Mouse (Mus musculus): ENCODE data around the gene Tomm40l. TPM values are rescaled to one million over a fixed set of nuclear protein-coding genes. Genes with fewer than 3 reads are reported as not detected.

The Tomm40l gene
- polyA plus RNA-seq, 1 experiment: 85.5 TPM

DNA sequence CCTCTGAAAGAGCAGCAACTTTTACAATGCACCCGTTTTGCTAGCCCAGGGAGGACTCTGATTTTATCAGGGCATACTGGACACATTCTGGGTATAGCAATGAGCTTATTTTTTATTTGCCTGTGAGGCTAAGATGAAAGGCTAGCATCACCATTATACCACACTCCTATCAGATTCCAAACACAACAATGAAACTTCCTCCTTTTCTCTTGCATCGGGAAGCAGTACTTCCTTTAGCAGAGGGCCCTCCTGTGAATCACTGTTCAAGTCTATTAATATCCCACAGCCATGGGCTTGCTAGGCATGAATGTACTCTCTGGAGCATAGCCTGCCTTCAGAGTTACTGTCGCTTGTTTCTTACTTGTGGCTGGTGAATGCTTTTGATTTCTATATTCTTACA lies 51.2 kb downstream of the Tomm40l start:
- no peak overlapping the region for H3K4me3 ChIP-seq (replicated peaks; ENCODE audit: insufficient read depth, low read depth, low read length)
- 46% methylated on average over 3 of the region's 3 CpGs for WGBS
- no peak for DNase-seq
- no peaks in the 10 kb centered on the region for H3K27me3 ChIP-seq (ENCODE audit: control insufficient read depth, insufficient read depth, low read length)
- H3K4me1 ChIP-seq (ENCODE audit: control insufficient read depth, insufficient read depth, low read length): no peaks in the 10 kb centered on the region
- no peak for TF ChIP-seq POLR2A (IDR thresholded peaks at IDR 0.05; ENCODE audit: borderline replicate concordance, insufficient read depth, low read length)
- no peak for TF ChIP-seq CTCF (IDR thresholded peaks at IDR 0.05; ENCODE audit: borderline replicate concordance, insufficient read depth, low read depth, low read length)
- no peak overlapping the region for H3K27ac ChIP-seq (ENCODE audit: insufficient read depth, low read length)

DNA sequence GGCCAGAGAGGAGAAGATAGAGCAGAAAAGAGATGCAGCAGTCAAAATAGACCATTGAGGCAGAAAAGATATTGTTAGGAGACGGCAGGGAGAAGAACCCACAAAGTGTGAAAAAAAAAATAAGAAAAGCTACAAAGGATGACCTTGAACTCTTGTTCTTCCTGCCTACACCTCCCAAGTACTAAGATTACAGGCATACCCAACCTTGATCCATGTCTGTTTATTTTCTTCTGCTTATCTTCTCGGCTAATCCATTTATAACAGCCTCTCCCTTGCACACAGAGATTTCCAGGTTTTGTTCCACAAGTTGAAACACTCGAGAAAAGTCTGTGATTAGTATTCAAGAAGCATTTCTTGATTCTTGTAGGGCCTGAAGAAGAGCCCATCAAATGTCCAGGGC lies 52.4 kb downstream of the Tomm40l start:
- 66% methylated on average over 3 of the region's 3 CpGs for WGBS
- H3K4me1 ChIP-seq (ENCODE audit: control insufficient read depth, insufficient read depth, low read length): no peaks in the 10 kb centered on the region
- H3K4me3 ChIP-seq (replicated peaks; ENCODE audit: insufficient read depth, low read depth, low read length): no peak overlapping the region
- no peaks in the 10 kb centered on the region for H3K27me3 ChIP-seq (ENCODE audit: control insufficient read depth, insufficient read depth, low read length)
- TF ChIP-seq CTCF (IDR thresholded peaks at IDR 0.05; ENCODE audit: borderline replicate concordance, insufficient read depth, low read depth, low read length) (no peak), POLR2A (IDR thresholded peaks at IDR 0.05; ENCODE audit: borderline replicate concordance, insufficient read depth, low read length) (no peak)
- DNase-seq: no peak
- H3K27ac ChIP-seq (ENCODE audit: insufficient read depth, low read length): no peak overlapping the region

DNA sequence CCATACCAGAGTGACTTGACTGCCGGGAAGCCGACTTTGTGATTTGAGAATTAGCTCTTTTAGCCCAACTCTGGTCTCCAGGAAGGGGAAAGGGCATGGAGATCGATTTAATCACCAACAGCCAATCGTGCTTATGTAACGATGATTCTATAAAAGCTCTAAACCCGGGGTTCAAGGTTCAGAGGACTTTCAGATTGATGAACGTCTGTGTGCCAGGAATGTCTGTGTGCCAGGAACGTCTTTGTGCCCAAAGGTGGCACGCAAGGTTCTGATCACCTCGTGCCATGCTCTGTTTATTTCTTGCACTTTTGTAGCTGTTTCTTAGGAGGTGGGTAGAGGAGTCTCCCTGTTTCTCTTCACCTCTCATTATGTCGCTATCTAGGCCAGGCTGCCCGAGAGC lies 53.4 kb downstream of the Tomm40l start:
- TF ChIP-seq POLR2A (IDR thresholded peaks at IDR 0.05; ENCODE audit: borderline replicate concordance, insufficient read depth, low read length): no peak
- no peak for TF ChIP-seq CTCF (IDR thresholded peaks at IDR 0.05; ENCODE audit: borderline replicate concordance, insufficient read depth, low read depth, low read length)
- no peak overlapping the region for H3K4me3 ChIP-seq (replicated peaks; ENCODE audit: insufficient read depth, low read depth, low read length)
- H3K4me1 ChIP-seq (ENCODE audit: control insufficient read depth, insufficient read depth, low read length): no peaks in the 10 kb centered on the region
- no peaks in the 10 kb centered on the region for H3K27me3 ChIP-seq (ENCODE audit: control insufficient read depth, insufficient read depth, low read length)
- no peak overlapping the region for H3K27ac ChIP-seq (ENCODE audit: insufficient read depth, low read length)
- WGBS: 81% methylated on average over 12 of the region's 12 CpGs
- DNase-seq: no peak

Other genes starting within 250 kb of the Tomm40l start
- 2.0 and 2.4 TPM in 2 replicates for gene Fcgr2b, start 246.0 kb downstream of the Tomm40l start, polyA plus RNA-seq (2012; rRNA removed)
- 0.18 and 0.22 TPM in 2 replicates for gene Fcgr4, start 203.6 kb downstream of the Tomm40l start, polyA plus RNA-seq (2012; rRNA removed)
- 5.2 and 6.0 TPM in 2 replicates for gene Fcgr3, start 157.6 kb downstream of the Tomm40l start, polyA plus RNA-seq (2012; rRNA removed)
- gene Cfap126, start 108.6 kb downstream of the Tomm40l start, polyA plus RNA-seq (2012; rRNA removed): 5.6 and 8.0 TPM in 2 replicates
- gene Sdhc, start 71.9 kb downstream of the Tomm40l start, polyA plus RNA-seq (2012; rRNA removed): 302 and 305 TPM in 2 replicates
- 0.16 and 0.34 TPM in 2 replicates for gene Mpz, start 71.8 kb downstream of the Tomm40l start, polyA plus RNA-seq (2012; rRNA removed)
- gene Pcp4l1, start 26.2 kb downstream of the Tomm40l start, polyA plus RNA-seq (2012; rRNA removed): 195 and 252 TPM in 2 replicates
- gene Nr1i3, start 8.5 kb downstream of the Tomm40l start, polyA plus RNA-seq (2012; rRNA removed): 0.19 and 0.23 TPM in 2 replicates
- 4.1 and 6.3 TPM in 2 replicates for gene Apoa2, start 2.5 kb upstream of the Tomm40l start, polyA plus RNA-seq (2012; rRNA removed)
- gene Fcer1g, start 11.9 kb upstream of the Tomm40l start, polyA plus RNA-seq (2012; rRNA removed): 12.4 and 13.2 TPM in 2 replicates
- 26.1 and 29.8 TPM in 2 replicates for gene Adamts4, start 27.9 kb upstream of the Tomm40l start, polyA plus RNA-seq (2012; rRNA removed)
- 282 and 283 TPM in 2 replicates for gene Ndufs2, start 28.9 kb upstream of the Tomm40l start, polyA plus RNA-seq (2012; rRNA removed)
- 69.6 and 72.2 TPM in 2 replicates for gene B4galt3, start 47.8 kb upstream of the Tomm40l start, polyA plus RNA-seq (2012; rRNA removed)
- gene Ppox, start 58.7 kb upstream of the Tomm40l start, polyA plus RNA-seq (2012; rRNA removed): 76.9 and 81.2 TPM in 2 replicates
- gene Usp21, start 65.5 kb upstream of the Tomm40l start, polyA plus RNA-seq (2012; rRNA removed): 76.6 and 77.5 TPM in 2 replicates
- gene Ufc1, start 72.5 kb upstream of the Tomm40l start, polyA plus RNA-seq (2012; rRNA removed): 96.4 and 109 TPM in 2 replicates
- gene Dedd, start 106.6 kb upstream of the Tomm40l start, polyA plus RNA-seq (2012; rRNA removed): 54.4 and 56.4 TPM in 2 replicates
- 68.2 TPM in 2 replicates for gene Nit1, start 123.1 kb upstream of the Tomm40l start, polyA plus RNA-seq (2012; rRNA removed)
- 129 and 135 TPM in 2 replicates for gene Pfdn2, start 123.2 kb upstream of the Tomm40l start, polyA plus RNA-seq (2012; rRNA removed)
- gene Klhdc9, start 138.3 kb upstream of the Tomm40l start, polyA plus RNA-seq (2012; rRNA removed): 7.9 and 8.2 TPM in 2 replicates
- gene Nectin4, start 147.6 kb upstream of the Tomm40l start, polyA plus RNA-seq (2012; rRNA removed): 11.9 and 12.5 TPM in 2 replicates
- 0.65 and 0.68 TPM in 2 replicates for gene Arhgap30, start 166.4 kb upstream of the Tomm40l start, polyA plus RNA-seq (2012; rRNA removed)
- gene Usf1, start 188.8 kb upstream of the Tomm40l start, polyA plus RNA-seq (2012; rRNA removed): 98.7 and 107 TPM in 2 replicates
- 2.2 and 3.2 TPM in 2 replicates for gene Tstd1, start 196.4 kb upstream of the Tomm40l start, polyA plus RNA-seq (2012; rRNA removed)
- 8.7 and 10.1 TPM in 2 replicates for gene F11r, start 215.0 kb upstream of the Tomm40l start, polyA plus RNA-seq (2012; rRNA removed)